Mouse (Mus musculus) olfactory bulb, adult 2 months (tissue): ENCODE data around the gene Slc15a1.

Experiments used
- CTCF ChIP-seq: fragments of 200-500 bp; IDR thresholded peaks from 2 replicates; pipeline ENCODE4 v1.5.1; 2012; ENCODE audit warnings: low read depth, mild to moderate bottlenecking, low read length, moderate library complexity; ENCODE audit not compliant: insufficient read depth
- POLR2A ChIP-seq: fragments of 200-500 bp; IDR thresholded peaks from 2 replicates; pipeline ENCODE4 v1.6.1; 2012; ENCODE audit warnings: mild to moderate bottlenecking, low read depth, low read length, moderate library complexity; ENCODE audit not compliant: insufficient read depth

GRCm38 (mm10) chr14:121445194-121445593 is 59.9 kb downstream of the Slc15a1 start:
- TF ChIP-seq CTCF, result peak; percentile 55; the same call in 1 of the 2 replicates
- TF ChIP-seq POLR2A, result no peak
